Mouse (Mus musculus) skeletal muscle tissue, postnatal 0 days (tissue): Measurements from ENCODE around the gene Gm21627. TPM values are rescaled to one million over a fixed set of nuclear protein-coding genes. Genes with fewer than 3 reads are reported as not detected.

ENCODE experiments used
- polyA plus RNA-seq: library from polyadenylated mRNA; unstranded; fragments of >200 nt; fragmentation: Nextera tagmentation; extraction: Ambion mirVana; gene quantifications from 2 replicates; pipeline ENCODE4 v1.2.1, GENCODE M21; 2015

Gene Gm21627
- not detected in 2 replicates for polyA plus RNA-seq

DNA sequence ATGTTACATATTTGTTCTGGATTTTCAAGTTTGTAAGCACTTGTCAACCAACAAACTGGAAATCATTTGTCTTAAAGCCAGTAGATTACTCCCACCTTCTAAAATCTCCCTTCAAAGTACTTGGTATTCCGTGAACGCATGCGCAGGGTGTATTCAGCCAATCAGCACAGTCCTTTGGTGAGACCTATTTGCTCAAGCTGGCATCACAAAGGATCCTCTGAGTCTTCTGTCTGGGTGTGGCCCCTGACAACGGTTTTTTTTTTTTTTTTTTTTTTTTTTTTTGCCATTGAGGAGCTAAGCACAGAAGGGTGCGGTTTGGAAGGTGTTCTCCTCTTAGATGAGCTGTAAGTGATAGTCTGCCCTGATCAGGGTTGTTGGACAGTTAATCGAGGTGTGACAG lies at the start of gene Gm21627:
Gm21627 (plus strand) TSS at position 301 of the 400 bp plus-strand sequence.

